12 mouse cellular contexts compared by ENCODE assay signal in the genomic region with DNA sequence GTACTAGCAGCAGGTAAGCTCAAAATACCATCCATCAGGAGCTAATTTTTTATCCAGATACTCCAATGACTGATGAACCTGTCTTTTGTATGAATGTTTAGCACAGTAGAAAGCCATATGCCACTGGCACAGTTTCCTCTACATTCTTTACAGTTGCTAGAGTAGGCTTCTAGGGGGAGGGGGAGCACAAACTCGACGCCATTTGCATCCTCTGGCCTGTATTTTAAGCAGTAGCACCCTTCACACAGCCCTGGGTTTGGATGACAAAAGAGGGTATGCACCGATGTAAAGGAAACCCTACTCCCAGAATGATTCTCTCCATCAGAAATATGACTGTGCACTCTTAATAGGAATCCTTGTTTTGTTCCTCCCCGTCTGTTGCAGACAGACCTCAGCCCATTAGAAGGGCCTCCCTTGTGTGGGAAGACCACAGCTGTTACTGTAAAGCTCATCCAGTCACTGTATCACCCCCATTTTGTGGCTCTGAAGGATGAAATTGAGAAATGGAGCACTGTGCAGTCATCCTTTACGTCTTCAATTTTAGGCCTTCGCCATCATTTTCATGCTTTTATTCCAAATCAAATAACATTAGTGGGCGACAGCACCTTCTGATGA. TPM values are rescaled to one million over a fixed set of nuclear protein-coding genes. Genes with fewer than 3 reads are reported as not detected.
A peak's percentile ranks its signal among the peaks of the same experiment; 100 is the strongest.
DNase-seq lines count a peak whose midpoint lies in the region; ATAC-seq and TF ChIP-seq lines count a peak whose summit lies in the region.
"Had no signal": no experiment of that assay in that cellular context is flagged by ENCODE, and none has a peak within 500 bp of the region (broad histone marks: within the 10 kb centered on the region; RNA-seq: fewer than 3 reads in every experiment).

No protein-coding gene starts in this region.

- H3K27ac ChIP-seq in embryonic facial prominence, embryonic 11.5 days (replicated peaks; ENCODE audit: low read depth, low read length), result peak overlapping the region; percentile 14; the same call in 1 of the 2 replicates
- peak overlapping the region; percentile 76 for H3K27ac ChIP-seq in hindbrain, embryonic 14.5 days
- peak overlapping the region; percentile 7; the same call in 1 of the 2 replicates for H3K27ac ChIP-seq in midbrain, embryonic 16.5 days (ENCODE audit: low read length)
- H3K27ac ChIP-seq: limb, embryonic 15.5 days had no signal

- H3K4me3 ChIP-seq in embryonic facial prominence, embryonic 11.5 days (ENCODE audit: low read depth, low read length), result no peak overlapping the region
- no peak overlapping the region for H3K4me3 ChIP-seq in hindbrain, embryonic 14.5 days (replicated peaks; ENCODE audit: low read length)
- no peak overlapping the region for H3K4me3 ChIP-seq in midbrain, embryonic 16.5 days (ENCODE audit: low read depth, low read length)
- H3K4me3 ChIP-seq: limb, embryonic 15.5 days had no signal

- 0 out of 2 replicates have a peak, but pooled peaks have one; percentile 35 for ATAC-seq in embryonic facial prominence, embryonic 11.5 days (replicated peaks; ENCODE audit: insufficient number of reproducible peaks, low FRiP score, low TSS enrichment, low read depth)
- peak; percentile 70 for ATAC-seq in hindbrain, embryonic 14.5 days (ENCODE audit: low FRiP score)
- peak; percentile 46 for ATAC-seq in midbrain, embryonic 16.5 days

- no peak overlapping the region for H3K4me2 ChIP-seq in embryonic facial prominence, embryonic 11.5 days (ENCODE audit: low read depth, low read length)
- H3K4me2 ChIP-seq in hindbrain, embryonic 14.5 days (replicated peaks), result no peak overlapping the region
- H3K4me2 ChIP-seq in midbrain, embryonic 16.5 days (ENCODE audit: low read length), result no peak overlapping the region
- H3K4me2 ChIP-seq: limb, embryonic 15.5 days; lung, embryonic 14.5 days had no signal

- H3K4me1 ChIP-seq in embryonic facial prominence, embryonic 11.5 days (ENCODE audit: control insufficient read depth, insufficient read depth, low read length), result no peaks in the 10 kb centered on the region; the same call in 1 of the 2 replicates
- peaks cover 36% of the 10 kb centered on the region for H3K4me1 ChIP-seq in hindbrain, embryonic 14.5 days (replicated peaks; ENCODE audit: control insufficient read depth, insufficient read depth, low read length)
- H3K4me1 ChIP-seq in midbrain, embryonic 16.5 days (ENCODE audit: control insufficient read depth, insufficient read depth, low read length), result peaks cover 16% of the 10 kb centered on the region

- no peak overlapping the region for H3K9ac ChIP-seq in embryonic facial prominence, embryonic 11.5 days (replicated peaks; ENCODE audit: low read length)
- H3K9ac ChIP-seq in hindbrain, embryonic 14.5 days, result no peak overlapping the region
- H3K9ac ChIP-seq in midbrain, embryonic 16.5 days (ENCODE audit: low read depth, low read length), result no peak overlapping the region
- H3K9ac ChIP-seq: limb, embryonic 15.5 days; lung, embryonic 14.5 days had no signal

- no peaks in the 10 kb centered on the region for H3K36me3 ChIP-seq in embryonic facial prominence, embryonic 11.5 days (replicated peaks; ENCODE audit: control insufficient read depth, insufficient read depth, low read depth, low read length)
- no peaks in the 10 kb centered on the region for H3K36me3 ChIP-seq in hindbrain, embryonic 14.5 days (replicated peaks; ENCODE audit: control insufficient read depth, insufficient read depth)
- no peaks in the 10 kb centered on the region for H3K36me3 ChIP-seq in midbrain, embryonic 16.5 days (ENCODE audit: control insufficient read depth, insufficient read depth, low read length)
- H3K36me3 ChIP-seq: limb, embryonic 15.5 days had no signal

- TF ChIP-seq CTCF in brain, embryonic 14.5 days (IDR thresholded peaks at IDR 0.05; ENCODE audit: borderline replicate concordance, extremely low read depth, insufficient read depth, insufficient read length), result no peak

- H3K9me3 ChIP-seq in embryonic facial prominence, embryonic 11.5 days (replicated peaks; ENCODE audit: control insufficient read depth, low read length), result no peaks in the 10 kb centered on the region
- H3K9me3 ChIP-seq in hindbrain, embryonic 14.5 days (ENCODE audit: control insufficient read depth, low read length), result no peaks in the 10 kb centered on the region
- no peaks in the 10 kb centered on the region for H3K9me3 ChIP-seq in midbrain, embryonic 16.5 days (replicated peaks; ENCODE audit: control insufficient read depth, low read length, poor library complexity, severe bottlenecking)
- H3K9me3 ChIP-seq: limb, embryonic 15.5 days had no signal

- no peak for TF ChIP-seq POLR2A in brain, embryonic 14.5 days (IDR thresholded peaks at IDR 0.05; ENCODE audit: borderline replicate concordance, extremely low read depth, insufficient read depth, insufficient read length, poor library complexity, severe bottlenecking)

- WGBS in embryonic facial prominence, embryonic 11.5 days, result 77% methylated on average over 7 of the region's 7 CpGs
- 35% methylated on average over 7 of the region's 7 CpGs for WGBS in hindbrain, embryonic 14.5 days
- 49% methylated on average over 7 of the region's 7 CpGs for WGBS in midbrain, embryonic 16.5 days

- DNase-seq in brain, embryonic 14.5 days (ENCODE audit: low read depth), result peak; percentile 81
- no peak for DNase-seq in embryonic facial prominence, embryonic 11.5 days (ENCODE audit: low spot score)
- DNase-seq in hindbrain, embryonic 14.5 days (ENCODE audit: low spot score), result peak; percentile 45
- DNase-seq in spleen, postnatal 4 days (ENCODE audit: low spot score in 2 of 2), result no peak
- no peak for DNase-seq in adrenal gland, postnatal 36 days
- DNase-seq in right cerebral cortex, postnatal 10 days (ENCODE audit: low spot score in 2 of 2), result no peak
- DNase-seq: kidney, adult 18-20 months had no signal

- no peaks in the 10 kb centered on the region; the same call in 1 of the 2 replicates for H3K27me3 ChIP-seq in embryonic facial prominence, embryonic 11.5 days (ENCODE audit: control insufficient read depth, insufficient read depth, low read length)
- 0 out of 2 replicates have a peak, but pooled peaks cover 6% of the 10 kb centered on the region for H3K27me3 ChIP-seq in hindbrain, embryonic 14.5 days (ENCODE audit: control insufficient read depth, insufficient read depth, low read length)
- no peaks in the 10 kb centered on the region for H3K27me3 ChIP-seq in midbrain, embryonic 16.5 days (ENCODE audit: control insufficient read depth, insufficient read depth, low read depth, low read length)
- H3K27me3 ChIP-seq: CH12.LX, Patski had no signal

RNA-seq across cellular contexts. Expression of gene Ggact, which starts 30.7 kb away (rescaled TPM):
- 6.1 and 8.4 TPM in 2 replicates for polyA plus RNA-seq in brain, embryonic 14.5 days (2012; rRNA removed)
- 6.7 and 9.3 TPM in 2 replicates for polyA plus RNA-seq in embryonic facial prominence, embryonic 11.5 days (2014; fragmentation: Nextera tagmentation; extraction: Ambion mirVana)
- polyA plus RNA-seq in hindbrain, embryonic 14.5 days (2014; fragmentation: Nextera tagmentation; extraction: Ambion mirVana), result 8.6 and 10.6 TPM in 2 replicates
- polyA plus RNA-seq in midbrain, embryonic 16.5 days (2015; fragmentation: Nextera tagmentation; extraction: Ambion mirVana), result 6.8 and 8.7 TPM in 2 replicates
- 10 to 100 TPM; 37.0 to 55.3 TPM for total RNA-seq in adrenal gland, postnatal 36 days (2021)

Comparison
In these comparisons a context has a peak if more than half of its experiments do, and no peak if none do; other contexts are left out.
1. DNase-seq: peak in brain, embryonic 14.5 days (single experiment) and hindbrain, embryonic 14.5 days (single experiment); none in embryonic facial prominence, embryonic 11.5 days (single experiment), spleen, postnatal 4 days (0 of 2), adrenal gland, postnatal 36 days (0 of 2) and right cerebral cortex, postnatal 10 days (0 of 2).
2. H3K27ac ChIP-seq: peak in every context shown above with its lines; median percentile 76 in hindbrain, embryonic 14.5 days; 14 in embryonic facial prominence, embryonic 11.5 days; 7 in midbrain, embryonic 16.5 days.
3. Peak in every context shown above with its lines, with median percentiles within 50 percentile points of each other: ATAC-seq.